Mouse (Mus musculus) central nervous system, embryonic 18 days (tissue): Measurements from ENCODE around the gene Sertad3. TPM values are rescaled to one million over a fixed set of nuclear protein-coding genes. Genes with fewer than 3 reads are reported as not detected.

Source experiments
- polyA plus RNA-seq: library from polyadenylated mRNA; depleted of rRNA; stranded (reverse); fragments of >200 nt; gene quantifications from 2 replicates; pipeline ENCODE4 v1.2.3, GENCODE M21; 2012; rRNA removed

Gene Sertad3
- 5.5 and 6.5 TPM in 2 replicates for polyA plus RNA-seq

GRCm38 (mm10) chr7:27473156-27473834 is at the start of gene Sertad3:
TSS of gene Sertad3 (plus strand) at chr7:27473768.

DNA sequence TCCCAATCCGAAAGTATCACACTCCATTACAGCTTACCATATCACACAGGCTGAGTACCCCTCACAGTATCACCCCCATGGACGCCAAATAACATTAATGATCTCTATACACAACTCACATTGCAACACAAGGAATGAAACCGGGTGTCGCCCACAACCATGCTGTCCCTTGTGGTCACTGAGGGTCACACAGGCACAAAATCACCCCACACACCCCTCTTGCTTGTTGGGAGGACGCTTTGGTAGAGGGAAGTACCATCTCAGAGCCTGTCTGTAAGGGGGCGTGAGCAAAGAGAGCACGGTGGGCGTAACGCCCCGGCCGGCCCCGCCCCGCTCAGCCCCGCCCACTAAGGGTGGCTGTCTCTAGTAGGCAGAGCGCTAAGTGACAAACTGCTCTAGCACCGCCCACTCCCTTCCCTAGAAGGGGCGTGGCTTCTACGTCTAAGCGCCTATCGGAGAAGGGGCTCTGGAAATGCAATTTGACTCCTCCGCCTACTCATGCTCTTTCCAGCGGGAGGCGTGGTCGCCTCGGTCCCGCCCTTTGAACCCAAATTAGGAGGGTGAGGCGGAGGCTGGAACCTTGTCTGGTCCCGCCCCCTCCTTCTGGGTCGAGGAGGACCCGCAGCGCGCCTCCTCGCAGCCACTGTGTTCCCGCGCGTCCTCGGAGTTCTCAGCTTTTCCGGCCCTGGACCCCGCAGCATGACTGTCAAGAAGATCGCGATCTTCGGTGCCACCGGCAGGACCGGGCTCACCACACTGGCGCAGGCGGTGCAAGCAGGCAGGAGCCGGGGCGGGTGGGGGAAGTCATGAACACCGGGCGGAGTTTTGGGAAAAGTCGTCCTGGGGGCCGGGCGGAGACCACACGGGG is 25.9 kb upstream of the Sertad3 start, which contains the start of the genes Sptbn4 and Blvrb:
Gene Sptbn4, minus strand, starts transcription at position 268 of the 868 bp plus-strand sequence.
Gene Blvrb, plus strand, starts transcription at position 560 of the 868 bp plus-strand sequence.

GRCm38 (mm10) chr7:27486770-27487697 is 13.5 kb downstream of the Sertad3 start, which contains the start of gene Sertad1:
TSS of gene Sertad1 (plus strand) at chr7:27486910.

DNA sequence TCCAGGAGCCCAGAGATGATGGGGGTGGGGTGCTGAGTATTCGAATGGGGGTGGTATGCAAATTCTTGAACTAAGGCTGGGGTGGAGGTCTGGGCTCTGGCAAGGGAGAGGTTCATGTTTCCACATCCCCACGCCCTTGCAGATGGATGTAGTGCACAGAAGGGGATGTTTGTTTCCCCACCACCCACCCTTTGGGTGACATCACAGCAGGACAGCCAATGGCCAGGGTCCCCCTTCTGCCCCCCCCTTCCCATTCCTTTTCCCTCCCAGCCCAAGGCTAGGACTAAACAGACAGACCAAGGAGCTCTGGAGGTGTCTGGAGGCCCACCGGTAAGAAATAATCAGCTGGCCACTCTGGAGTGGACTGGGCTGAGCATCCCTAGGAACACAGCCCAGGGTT is 25.5 kb downstream of the Sertad3 start, which contains the start of gene Prx:
Gene Prx, plus strand, starts transcription at position 289 of the 400 bp plus-strand sequence.

GRCm38 (mm10) chr7:27522967-27523366 is 49.4 kb downstream of the Sertad3 start, which contains the start of gene Hipk4:
TSS of gene Hipk4 (plus strand) at chr7:27523267.

Other genes with a start within 250 kb of the Sertad3 start
- gene Itpkc, start 245.1 kb upstream of the Sertad3 start, polyA plus RNA-seq: 13.8 and 14.0 TPM in 2 replicates
- gene Coq8b, start 240.7 kb upstream of the Sertad3 start, polyA plus RNA-seq: 31.9 and 34.2 TPM in 2 replicates
- gene Numbl, start 215.3 kb upstream of the Sertad3 start, polyA plus RNA-seq: 93.9 and 103 TPM in 2 replicates
- gene Ltbp4, start 136.1 kb upstream of the Sertad3 start, polyA plus RNA-seq: 26.0 and 28.6 TPM in 2 replicates
- gene Shkbp1, start 117.7 kb upstream of the Sertad3 start, polyA plus RNA-seq: 100 and 119 TPM in 2 replicates
- gene Gm20479, start 116.3 kb upstream of the Sertad3 start, polyA plus RNA-seq: 0.23 and 0.27 TPM in 2 replicates
- gene Sptbn4, start 26.1 kb upstream of the Sertad3 start, polyA plus RNA-seq: 53.2 and 53.7 TPM in 2 replicates
- gene Blvrb, start 25.8 kb upstream of the Sertad3 start, polyA plus RNA-seq: 13.4 and 15.1 TPM in 2 replicates
- 4.4 and 5.2 TPM in 2 replicates for gene Sertad1, start 13.1 kb downstream of the Sertad3 start, polyA plus RNA-seq
- gene Prx, start 25.6 kb downstream of the Sertad3 start, polyA plus RNA-seq: 1.3 and 2.6 TPM in 2 replicates
- gene Hipk4, start 49.5 kb downstream of the Sertad3 start, polyA plus RNA-seq: 0.95 and 0.97 TPM in 2 replicates
- gene Pld3, start 79.5 kb downstream of the Sertad3 start, polyA plus RNA-seq: 255 TPM in 2 replicates
- 39.4 and 40.2 TPM in 2 replicates for gene 2310022A10Rik, start 79.5 kb downstream of the Sertad3 start, polyA plus RNA-seq
- gene Akt2, start 117.8 kb downstream of the Sertad3 start, polyA plus RNA-seq: 61.1 and 64.9 TPM in 2 replicates
- 87.6 and 93.0 TPM in 2 replicates for gene Ttc9b, start 180.1 kb downstream of the Sertad3 start, polyA plus RNA-seq
- gene Map3k10, start 200.8 kb downstream of the Sertad3 start, polyA plus RNA-seq: 93.2 and 95.2 TPM in 2 replicates
- gene Zfp607b, start 215.6 kb downstream of the Sertad3 start, polyA plus RNA-seq: 10.1 and 11.0 TPM in 2 replicates